8 mouse cellular contexts compared by ENCODE assay signal in the genomic region with DNA sequence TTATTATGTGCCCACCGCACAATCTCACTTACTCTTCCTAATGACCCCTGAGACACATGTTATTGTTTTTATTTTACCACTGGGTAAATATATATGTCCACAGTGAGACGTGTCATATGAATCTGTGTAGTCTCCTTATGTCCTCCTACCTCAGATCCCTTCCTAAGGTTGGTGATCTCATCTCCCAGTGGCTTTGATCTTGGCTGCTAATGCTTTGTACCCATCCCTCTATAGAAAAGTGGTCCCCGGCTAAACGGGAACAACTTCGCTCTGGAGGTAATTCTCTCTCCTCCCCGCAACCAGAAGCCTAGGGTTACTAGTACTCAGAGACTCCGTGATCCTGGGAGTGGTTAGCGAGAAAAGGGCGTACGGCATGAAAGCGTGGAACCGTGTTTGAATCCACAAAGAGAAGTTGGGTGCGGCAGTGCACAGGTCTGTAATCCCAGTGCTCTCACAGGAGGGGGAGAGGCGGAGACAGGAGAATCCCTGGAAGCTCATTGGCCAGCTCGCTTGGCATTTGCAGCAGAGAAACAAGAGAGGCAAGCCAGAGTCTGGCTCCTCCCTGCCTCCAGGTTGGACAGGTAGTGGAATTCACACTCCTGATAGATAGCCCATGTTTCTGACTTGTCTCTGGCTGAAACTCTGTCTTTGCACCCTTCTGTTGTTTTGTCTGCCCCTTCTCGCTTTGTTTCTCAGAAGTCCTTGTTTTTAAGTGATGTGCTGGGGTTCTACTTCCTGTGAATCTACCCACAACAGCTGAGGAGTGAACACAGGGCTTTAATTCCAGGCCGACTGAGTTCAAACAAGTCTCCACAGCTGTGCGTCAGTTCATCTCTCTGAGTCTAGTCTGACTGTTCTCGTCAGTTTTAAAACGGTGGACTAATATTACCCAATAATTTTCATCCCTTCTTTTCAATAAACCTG. TPM values are rescaled to one million over a fixed set of nuclear protein-coding genes. Genes with fewer than 3 reads are reported as not detected.
DNase-seq lines count a peak whose midpoint lies in the region; ATAC-seq and TF ChIP-seq lines count a peak whose summit lies in the region.

No protein-coding gene starts in this region.

- ATAC-seq in heart, embryonic 12.5 days (ENCODE audit: insufficient number of reproducible peaks, low FRiP score), result no peak
- ATAC-seq in forebrain, embryonic 13.5 days, result peak; percentile 86
- peak; percentile 90 for ATAC-seq in kidney, embryonic 16.5 days (ENCODE audit: low FRiP score, low TSS enrichment)
- ATAC-seq in granulocyte monocyte progenitor cell, adult 5-6 weeks (replicated peaks; ENCODE audit: poor library complexity, severe bottlenecking), result no peak

- peak overlapping the region; percentile 30 for H3K4me3 ChIP-seq in heart, embryonic 12.5 days
- H3K4me3 ChIP-seq in forebrain, embryonic 13.5 days, result peak overlapping the region; percentile 32
- peak overlapping the region; percentile 26 for H3K4me3 ChIP-seq in kidney, embryonic 16.5 days (ENCODE audit: low read length)
- H3K4me3 ChIP-seq in thymus, adult 2 months (ENCODE audit: control insufficient read depth, insufficient read depth, low read length), result peak overlapping the region; percentile 3

- no peaks in the 10 kb centered on the region for H3K27me3 ChIP-seq in heart, embryonic 12.5 days (replicated peaks)
- H3K27me3 ChIP-seq in forebrain, embryonic 13.5 days, result no peaks in the 10 kb centered on the region
- no peaks in the 10 kb centered on the region for H3K27me3 ChIP-seq in kidney, embryonic 16.5 days (ENCODE audit: insufficient read depth, low read length)
- H3K27me3 ChIP-seq in thymus, adult 2 months (ENCODE audit: control insufficient read depth, insufficient read depth, low read length), result no peaks in the 10 kb centered on the region

- TF ChIP-seq CTCF in brain, embryonic 14.5 days (IDR thresholded peaks at IDR 0.05; ENCODE audit: borderline replicate concordance, extremely low read depth, insufficient read depth, insufficient read length), result no peak
- TF ChIP-seq CTCF in thymus, adult 2 months (IDR thresholded peaks at IDR 0.05; ENCODE audit: borderline replicate concordance, control insufficient read depth, extremely low read depth, insufficient read depth, low read length, poor library complexity), result no peak

- no peak overlapping the region; the same call in 1 of the 2 replicates for H3K27ac ChIP-seq in heart, embryonic 12.5 days (ENCODE audit: poor library complexity, severe bottlenecking)
- H3K27ac ChIP-seq in forebrain, embryonic 13.5 days, result peak overlapping the region; percentile 26; the same call in 1 of the 2 replicates
- no peak overlapping the region for H3K27ac ChIP-seq in kidney, embryonic 16.5 days (ENCODE audit: low read length)
- peak overlapping the region; percentile 95 for H3K27ac ChIP-seq in thymus, adult 2 months (ENCODE audit: control insufficient read depth, insufficient read depth, low read length)

- H3K4me1 ChIP-seq in heart, embryonic 12.5 days (replicated peaks), result peaks cover 35% of the 10 kb centered on the region
- peaks cover 23% of the 10 kb centered on the region for H3K4me1 ChIP-seq in forebrain, embryonic 13.5 days
- H3K4me1 ChIP-seq in kidney, embryonic 16.5 days (ENCODE audit: insufficient read depth, low read length), result peaks cover 13% of the 10 kb centered on the region
- H3K4me1 ChIP-seq in thymus, adult 2 months (replicated peaks; ENCODE audit: control insufficient read depth, insufficient read depth, low read length), result peaks cover 56% of the 10 kb centered on the region

- H3K9me3 ChIP-seq in heart, embryonic 12.5 days (replicated peaks), result no peaks in the 10 kb centered on the region
- no peaks in the 10 kb centered on the region for H3K9me3 ChIP-seq in forebrain, embryonic 13.5 days (replicated peaks)
- H3K9me3 ChIP-seq in kidney, embryonic 16.5 days (ENCODE audit: low read length), result no peaks in the 10 kb centered on the region

- H3K9ac ChIP-seq in heart, embryonic 12.5 days, result no peak overlapping the region
- peak overlapping the region; percentile 32 for H3K9ac ChIP-seq in forebrain, embryonic 13.5 days
- H3K9ac ChIP-seq in kidney, embryonic 16.5 days (replicated peaks; ENCODE audit: low read length), result no peak overlapping the region; the same call in 1 of the 2 replicates

- peak overlapping the region; percentile 64 for H3K4me2 ChIP-seq in heart, embryonic 12.5 days
- peak overlapping the region; percentile 60 for H3K4me2 ChIP-seq in forebrain, embryonic 13.5 days
- peak overlapping the region; percentile 46 for H3K4me2 ChIP-seq in kidney, embryonic 16.5 days (replicated peaks; ENCODE audit: low read depth, low read length)

- H3K36me3 ChIP-seq in heart, embryonic 12.5 days, result no peaks in the 10 kb centered on the region
- no peaks in the 10 kb centered on the region for H3K36me3 ChIP-seq in forebrain, embryonic 13.5 days (ENCODE audit: poor library complexity, severe bottlenecking)
- H3K36me3 ChIP-seq in kidney, embryonic 16.5 days (ENCODE audit: insufficient read depth, low read length), result no peaks in the 10 kb centered on the region
- no peaks in the 10 kb centered on the region for H3K36me3 ChIP-seq in thymus, adult 2 months (ENCODE audit: control insufficient read depth, insufficient read depth, low read length)

- TF ChIP-seq POLR2A in brain, embryonic 14.5 days (IDR thresholded peaks at IDR 0.05; ENCODE audit: borderline replicate concordance, extremely low read depth, insufficient read depth, insufficient read length, poor library complexity, severe bottlenecking), result peak; percentile 6; the same call in 1 of the 2 replicates
- TF ChIP-seq POLR2A in thymus, adult 2 months (IDR thresholded peaks at IDR 0.05; ENCODE audit: control insufficient read depth, extremely low read depth, insufficient read depth, low read length, poor library complexity), result no peak

- 15% methylated on average over 20 of the region's 20 CpGs for WGBS in heart, embryonic 12.5 days
- WGBS in forebrain, embryonic 13.5 days, result 7% methylated on average over 20 of the region's 20 CpGs
- 14% methylated on average over 20 of the region's 20 CpGs for WGBS in kidney, embryonic 16.5 days
- 48% methylated on average over 20 of the region's 20 CpGs for WGBS in thymus, adult 2 months

- DNase-seq in heart, adult 8-10 months (ENCODE audit: low spot score), result no peak
- peak; percentile 90 for DNase-seq in brain, embryonic 14.5 days (ENCODE audit: low read depth)
- DNase-seq in lung, postnatal 25 days (ENCODE audit: low spot score), result peak; percentile 76
- peak; percentile 55 for DNase-seq in thymus, adult 2 months

RNA-seq across cellular contexts. Expression of gene Itpkb, which starts 16.5 kb away (rescaled TPM):
- polyA plus RNA-seq in heart, embryonic 12.5 days (2016; fragmentation: Nextera tagmentation; extraction: Ambion mirVana), result 7.2 and 9.1 TPM in 2 replicates
- total RNA-seq in heart, adult 8-10 months (2022), result 10 to 100 TPM; 40.9 to 59.4 (median 57.3) TPM
- polyA plus RNA-seq in brain, embryonic 14.5 days (2012; rRNA removed), result 3.0 and 6.3 TPM in 2 replicates
- polyA plus RNA-seq in forebrain, embryonic 13.5 days (2015; fragmentation: Nextera tagmentation; extraction: Ambion mirVana), result 2.3 and 2.5 TPM in 2 replicates
- 8.3 and 9.6 TPM in 2 replicates for polyA plus RNA-seq in kidney, embryonic 16.5 days (2015; fragmentation: Nextera tagmentation; extraction: Ambion mirVana)
- polyA plus RNA-seq in thymus, adult 2 months (2012; rRNA removed), result 69.0 and 73.0 TPM in 2 replicates
- 18.7 and 19.6 TPM in 2 replicates for total RNA-seq in granulocyte monocyte progenitor cell, adult 5-6 weeks (2014; fragmentation: Nextera tagmentation)
- total RNA-seq in granulocyte monocyte progenitor cell, adult 5-6 weeks (2017), result 9.6 and 13.3 TPM in 2 replicates

RNA-seq across cellular contexts. Expression of gene Psen2, which starts 50.5 kb away (rescaled TPM):
- 13.8 and 15.1 TPM in 2 replicates for polyA plus RNA-seq in heart, embryonic 12.5 days (2016; fragmentation: Nextera tagmentation; extraction: Ambion mirVana)
- total RNA-seq in heart, adult 8-10 months (2022), result 10 to 100 TPM; 14.7 to 16.0 (median 15.3) TPM
- polyA plus RNA-seq in brain, embryonic 14.5 days (2012; rRNA removed), result 17.9 and 19.6 TPM in 2 replicates
- 7.3 and 9.7 TPM in 2 replicates for polyA plus RNA-seq in forebrain, embryonic 13.5 days (2015; fragmentation: Nextera tagmentation; extraction: Ambion mirVana)
- 24.1 and 24.5 TPM in 2 replicates for polyA plus RNA-seq in kidney, embryonic 16.5 days (2015; fragmentation: Nextera tagmentation; extraction: Ambion mirVana)
- polyA plus RNA-seq in thymus, adult 2 months (2012; rRNA removed), result 35.2 and 39.9 TPM in 2 replicates
- 25.5 and 27.9 TPM in 2 replicates for total RNA-seq in granulocyte monocyte progenitor cell, adult 5-6 weeks (2014; fragmentation: Nextera tagmentation)
- total RNA-seq in granulocyte monocyte progenitor cell, adult 5-6 weeks (2017), result 19.6 and 24.5 TPM in 2 replicates

Comparison
In these comparisons a context has a peak if more than half of its experiments do, and no peak if none do; other contexts are left out.
1. ATAC-seq: peak in forebrain, embryonic 13.5 days (single experiment) and kidney, embryonic 16.5 days (single experiment); none in heart, embryonic 12.5 days (single experiment) and granulocyte monocyte progenitor cell, adult 5-6 weeks (single experiment).
2. H3K27ac ChIP-seq: peak in forebrain, embryonic 13.5 days (single experiment) and thymus, adult 2 months (single experiment); none in heart, embryonic 12.5 days (single experiment) and kidney, embryonic 16.5 days (single experiment).
3. Peak in every context shown above with its lines, with median percentiles within 50 percentile points of each other: H3K4me2 ChIP-seq and H3K4me3 ChIP-seq.